In genomic region chr6:39206581-39207461, GRCm38 (mm10) we compare ENCODE assay signal across 8 mouse cellular contexts. TPM values are rescaled to one million over a fixed set of nuclear protein-coding genes. Genes with fewer than 3 reads are reported as not detected.
A peak's percentile ranks its signal among the peaks of the same experiment; 100 is the strongest.
DNase-seq lines count a peak whose midpoint lies in the region; ATAC-seq lines count a peak whose summit lies in the region.

TSS of gene Kdm7a (minus strand) at chr6:39206789.

- ATAC-seq in erythroblast, adult 5-6 weeks (replicated peaks; ENCODE audit: low FRiP score, poor library complexity, severe bottlenecking) = peak; percentile 54
- ATAC-seq in heart, embryonic 11.5 days (replicated peaks; ENCODE audit: insufficient number of reproducible peaks, low FRiP score, low TSS enrichment) = peak; percentile 83
- ATAC-seq in kidney, embryonic 15.5 days (replicated peaks; ENCODE audit: low FRiP score) = peak; percentile 86

- H3K9me3 ChIP-seq in heart, embryonic 11.5 days (replicated peaks; ENCODE audit: control insufficient read depth, low read length) = no peaks in the 10 kb centered on the region
- no peaks in the 10 kb centered on the region for H3K9me3 ChIP-seq in kidney, embryonic 15.5 days (replicated peaks)

- H3K27ac ChIP-seq in heart, embryonic 11.5 days (ENCODE audit: low read depth, low read length) = peak within 1 kb of the TSS; percentile 95
- peak within 1 kb of the TSS; percentile 94 for H3K27ac ChIP-seq in kidney, embryonic 15.5 days

- no peaks in the 10 kb centered on the region for H3K27me3 ChIP-seq in heart, embryonic 11.5 days (ENCODE audit: control insufficient read depth, insufficient read depth, low read length)
- H3K27me3 ChIP-seq in kidney, embryonic 15.5 days = no peaks in the 10 kb centered on the region

- peak within 1 kb of the TSS; percentile 92 for H3K4me3 ChIP-seq in heart, embryonic 11.5 days (ENCODE audit: low read depth, low read length)
- H3K4me3 ChIP-seq in kidney, embryonic 15.5 days (replicated peaks) = peak within 1 kb of the TSS; percentile 99

- peaks cover 6% of the 10 kb centered on the region; the same call in 1 of the 2 replicates for H3K4me1 ChIP-seq in heart, embryonic 11.5 days (ENCODE audit: control insufficient read depth, insufficient read depth, low read length)
- H3K4me1 ChIP-seq in kidney, embryonic 15.5 days = 0 out of 2 replicates have a peak, but pooled peaks cover 10% of the 10 kb centered on the region

- H3K36me3 ChIP-seq in heart, embryonic 11.5 days (ENCODE audit: control insufficient read depth, insufficient read depth, low read length) = no peaks in the 10 kb centered on the region
- H3K36me3 ChIP-seq in kidney, embryonic 15.5 days = no peaks in the 10 kb centered on the region

- under 1% methylated on average over 108 of the region's 124 CpGs for WGBS in heart, embryonic 11.5 days (ENCODE audit: insufficient replicate concordance)
- WGBS in kidney, embryonic 15.5 days = under 1% methylated on average over 123 of the region's 124 CpGs

- peak; percentile 83 to 88 for DNase-seq in B cell, adult 2 months
- peak; percentile 97 for DNase-seq in brain, adult 2 months (ENCODE audit: low read depth, low spot score)
- DNase-seq in liver = peak; percentile 90
- DNase-seq in monocyte, adult 2 months (ENCODE audit: low read depth in 1 of 2, low spot score in 2 of 2) = peak; percentile 27 to 64
- DNase-seq in spleen, postnatal 14 days (ENCODE audit: low spot score in 2 of 2) = peak; percentile 66 to 82

- peak within 1 kb of the TSS; percentile 95 for H3K9ac ChIP-seq in heart, embryonic 11.5 days (ENCODE audit: low read depth, low read length)
- H3K9ac ChIP-seq in kidney, embryonic 15.5 days = peak within 1 kb of the TSS; percentile 99

- H3K4me2 ChIP-seq in heart, embryonic 11.5 days = peak within 1 kb of the TSS; percentile 58
- H3K4me2 ChIP-seq in kidney, embryonic 15.5 days = peak within 1 kb of the TSS; percentile 82

RNA-seq across cellular contexts. Expression of gene Kdm7a, which starts in this region (rescaled TPM):
- 103 and 107 TPM in 2 replicates for total RNA-seq in erythroblast, adult 5-6 weeks (2015; ENCODE audit: low replicate concordance)
- total RNA-seq in erythroblast, adult 5-6 weeks (2017; ENCODE audit: low replicate concordance) = 216 and 235 TPM in 2 replicates
- 5.2 and 5.8 TPM in 2 replicates for polyA plus RNA-seq in heart, embryonic 11.5 days (2014; fragmentation: Nextera tagmentation; extraction: Ambion mirVana)
- polyA plus RNA-seq in kidney, embryonic 15.5 days (2015; fragmentation: Nextera tagmentation; extraction: Ambion mirVana) = 6.4 and 6.7 TPM in 2 replicates

Comparison
In these comparisons a context has a peak if more than half of its experiments do, and no peak if none do; other contexts are left out.
1. Peak in every context shown above with its lines: DNase-seq, ATAC-seq, H3K4me3 ChIP-seq and H3K27ac ChIP-seq.
2. DNase-seq: peak in every context shown above with its lines; median percentile 97 in brain, adult 2 months; 90 in liver; 86 in B cell, adult 2 months; 74 in spleen, postnatal 14 days; 46 in monocyte, adult 2 months.